Mouse (Mus musculus) heart, embryonic 13.5 days (tissue): ENCODE results near the gene Ccna1. TPM values are rescaled to one million over a fixed set of nuclear protein-coding genes. Genes with fewer than 3 reads are reported as not detected.

Experiments used
- ATAC-seq: fragments of 200-750 bp; cut with Nextera tagmentation; 2 replicates; pipeline ENCODE4 v1.8.0; 2017; ENCODE audit warnings: moderate TSS enrichment; ENCODE audit not compliant: insufficient number of reproducible peaks, low FRiP score, low TSS enrichment; ENCODE audit errors: extremely low read depth
- H3K27ac ChIP-seq: fragments of 300-500 bp; sonication (generic); replicated peaks from 2 replicates; pipeline ENCODE4 v1.5.1; 2015; ENCODE audit warnings: moderate library complexity, mild to moderate bottlenecking, inconsistent platforms
- H3K27me3 ChIP-seq: fragments of 300-500 bp; sonication (generic); replicated peaks from 2 replicates; pipeline ENCODE4 v1.6.1; 2015; ENCODE audit warnings: mild to moderate bottlenecking, inconsistent platforms
- H3K36me3 ChIP-seq: fragments of 300-500 bp; sonication (generic); 2 replicates; pipeline ENCODE4 v1.6.1; 2015; ENCODE audit warnings: mild to moderate bottlenecking, inconsistent platforms
- H3K4me1 ChIP-seq: fragments of 300-500 bp; sonication (generic); 2 replicates; pipeline ENCODE4 v1.6.1; 2015; ENCODE audit warnings: inconsistent platforms
- H3K4me2 ChIP-seq: fragments of 300-500 bp; sonication (generic); 2 replicates; pipeline ENCODE4 v1.6.1; 2015; ENCODE audit warnings: inconsistent platforms, mild to moderate bottlenecking, moderate library complexity
- H3K4me3 ChIP-seq: fragments of 300-500 bp; sonication (generic); 2 replicates; pipeline ENCODE4 v1.5.1; 2015; ENCODE audit warnings: moderate library complexity, mild to moderate bottlenecking, inconsistent platforms
- H3K9ac ChIP-seq: fragments of 300-500 bp; sonication (generic); 2 replicates; pipeline ENCODE4 v1.6.1; 2015; ENCODE audit warnings: inconsistent platforms, mild to moderate bottlenecking, moderate library complexity
- H3K9me3 ChIP-seq: fragments of 300-500 bp; sonication (generic); 2 replicates; pipeline ENCODE4 v1.6.1; 2016; ENCODE audit warnings: inconsistent platforms
- WGBS: fragments of 180-500 bp; shearing (Covaris S2); methylation state at CpG from one replicate; pipeline ENCODE4 v1.1.7; 2015; ENCODE audit warnings: mixed read lengths; 5-methylcytosine and 5-hydroxymethylcytosine counted together
- polyA plus RNA-seq: library from polyadenylated mRNA; unstranded; fragments of >200 nt; fragmentation: Nextera tagmentation; extraction: Ambion mirVana; gene quantifications from 2 replicates; pipeline ENCODE4 v1.2.1, GENCODE M21; 2015

Gene Ccna1
- polyA plus RNA-seq, result 0.96 and 1.6 TPM in 2 replicates

GRCm38 (mm10) chr3:55055038-55055746, at the start of gene Ccna1:
Gene Ccna1, minus strand, starts transcription at chr3:55055501.
- H3K4me3 ChIP-seq, result peak within 1 kb of the TSS; percentile 67
- H3K9ac ChIP-seq, result peak within 1 kb of the TSS; percentile 75
- no peaks in the 10 kb centered on the region for H3K36me3 ChIP-seq
- H3K27ac ChIP-seq, result no peak within 1 kb of the TSS
- under 1% methylated on average over 69 of the region's 73 CpGs for WGBS
- H3K4me2 ChIP-seq, result peak within 1 kb of the TSS; percentile 98
- peaks cover 13% of the 10 kb centered on the region for H3K4me1 ChIP-seq
- no peaks in the 10 kb centered on the region for H3K9me3 ChIP-seq
- peak; percentile 68; the same call in 1 of the 2 replicates for ATAC-seq
- peaks cover 71% of the 10 kb centered on the region for H3K27me3 ChIP-seq

- ATAC-seq, result no peak
- no peak overlapping the region for H3K4me2 ChIP-seq
- H3K4me1 ChIP-seq, result peaks cover 29% of the 10 kb centered on the region
- H3K27me3 ChIP-seq, result no peaks in the 10 kb centered on the region
- H3K9me3 ChIP-seq, result no peaks in the 10 kb centered on the region
- H3K4me3 ChIP-seq, result no peak overlapping the region
- H3K9ac ChIP-seq, result no peak overlapping the region
- no peak overlapping the region for H3K27ac ChIP-seq
- H3K36me3 ChIP-seq, result no peaks in the 10 kb centered on the region
Observed at GRCm38 (mm10) chr3:55101092-55101491, 45.8 kb upstream of the Ccna1 start.

- no peaks in the 10 kb centered on the region for H3K36me3 ChIP-seq
- peaks cover 25% of the 10 kb centered on the region for H3K4me1 ChIP-seq
- 70% methylated on average over 11 of the region's 11 CpGs for WGBS
- H3K9ac ChIP-seq, result no peak overlapping the region
- H3K27ac ChIP-seq, result no peak overlapping the region
- ATAC-seq, result no peak
- no peaks in the 10 kb centered on the region for H3K27me3 ChIP-seq
- no peak overlapping the region for H3K4me3 ChIP-seq
- H3K4me2 ChIP-seq, result no peak overlapping the region
- H3K9me3 ChIP-seq, result no peaks in the 10 kb centered on the region
Observed at GRCm38 (mm10) chr3:55098990-55099389, 43.7 kb upstream of the Ccna1 start.

GRCm38 (mm10) chr3:55098014-55098413, 42.7 kb upstream of the Ccna1 start:
- no peak overlapping the region for H3K27ac ChIP-seq
- H3K9ac ChIP-seq, result no peak overlapping the region
- no peaks in the 10 kb centered on the region for H3K27me3 ChIP-seq
- peaks cover 25% of the 10 kb centered on the region for H3K4me1 ChIP-seq
- no peak overlapping the region for H3K4me2 ChIP-seq
- H3K9me3 ChIP-seq, result no peaks in the 10 kb centered on the region
- no peak overlapping the region for H3K4me3 ChIP-seq
- H3K36me3 ChIP-seq, result no peaks in the 10 kb centered on the region
- no peak for ATAC-seq
- 55% methylated on average over 2 of the region's 2 CpGs for WGBS

- Histone ChIP-seq H3K4me3 (no peak overlapping the region), H3K9me3 (no peaks in the 10 kb centered on the region), H3K9ac (no peak overlapping the region), H3K27ac (no peak overlapping the region), H3K4me1 (peaks cover 25% of the 10 kb centered on the region), H3K4me2 (no peak overlapping the region), H3K36me3 (no peaks in the 10 kb centered on the region), H3K27me3 (no peaks in the 10 kb centered on the region)
- 86% methylated on average over 2 of the region's 2 CpGs for WGBS
- no peak for ATAC-seq
Observed at GRCm38 (mm10) chr3:55097186-55097585, 41.9 kb upstream of the Ccna1 start.

- Histone ChIP-seq H3K27ac (peak overlapping the region; percentile 55), H3K4me3 (no peak overlapping the region), H3K9me3 (no peaks in the 10 kb centered on the region), H3K4me1 (peaks cover 25% of the 10 kb centered on the region), H3K27me3 (no peaks in the 10 kb centered on the region), H3K36me3 (no peaks in the 10 kb centered on the region), H3K4me2 (0 out of 2 replicates have a peak overlapping the region, but pooled peaks have one; percentile 32), H3K9ac (no peak overlapping the region)
- no peak for ATAC-seq
- 37% methylated on average over 2 of the region's 2 CpGs for WGBS
Observed at GRCm38 (mm10) chr3:55096655-55097005, 41.3 kb upstream of the Ccna1 start.

GRCm38 (mm10) chr3:55095968-55096654, 40.8 kb upstream of the Ccna1 start:
- WGBS, result 42% methylated on average over 8 of the region's 8 CpGs
- no peak overlapping the region for H3K9ac ChIP-seq
- H3K4me3 ChIP-seq, result no peak overlapping the region
- H3K27ac ChIP-seq, result peak overlapping the region; percentile 55
- peak overlapping the region; percentile 32; the same call in 1 of the 2 replicates for H3K4me2 ChIP-seq
- H3K27me3 ChIP-seq, result no peaks in the 10 kb centered on the region
- peaks cover 25% of the 10 kb centered on the region for H3K4me1 ChIP-seq
- H3K9me3 ChIP-seq, result no peaks in the 10 kb centered on the region
- H3K36me3 ChIP-seq, result no peaks in the 10 kb centered on the region
- ATAC-seq, result no peak; the same call in 1 of the 2 replicates

GRCm38 (mm10) chr3:55093161-55093560, 37.9 kb upstream of the Ccna1 start:
- Histone ChIP-seq H3K27ac (no peak overlapping the region), H3K9ac (no peak overlapping the region), H3K4me2 (no peak overlapping the region), H3K36me3 (no peaks in the 10 kb centered on the region), H3K4me3 (no peak overlapping the region), H3K4me1 (peaks cover 35% of the 10 kb centered on the region), H3K9me3 (no peaks in the 10 kb centered on the region), H3K27me3 (no peaks in the 10 kb centered on the region)
- 40% methylated on average over 1 of the region's 1 CpGs for WGBS
- no peak for ATAC-seq

GRCm38 (mm10) chr3:55089291-55089690, 34.0 kb upstream of the Ccna1 start:
- H3K4me3 ChIP-seq, result no peak overlapping the region
- no peak for ATAC-seq
- WGBS, result 53% methylated on average over 4 of the region's 4 CpGs

GRCm38 (mm10) chr3:55088843-55089242, 33.5 kb upstream of the Ccna1 start:
- Histone ChIP-seq H3K36me3 (no peaks in the 10 kb centered on the region), H3K4me3 (no peak overlapping the region), H3K4me1 (peaks cover 10% of the 10 kb centered on the region; the same call in 1 of the 2 replicates), H3K9ac (no peak overlapping the region), H3K4me2 (no peak overlapping the region), H3K27me3 (no peaks in the 10 kb centered on the region), H3K27ac (no peak overlapping the region; the same call in 1 of the 2 replicates), H3K9me3 (no peaks in the 10 kb centered on the region)
- 69% methylated on average over 3 of the region's 3 CpGs for WGBS
- no peak for ATAC-seq

More at GRCm38 (mm10) chr3:55089291-55089690, 34.0 kb upstream of the Ccna1 start:
- no peak overlapping the region; the same call in 1 of the 2 replicates for H3K27ac ChIP-seq
- H3K36me3 ChIP-seq, result no peaks in the 10 kb centered on the region
- no peak overlapping the region for H3K9ac ChIP-seq
- peaks cover 10% of the 10 kb centered on the region; the same call in 1 of the 2 replicates for H3K4me1 ChIP-seq
- no peaks in the 10 kb centered on the region for H3K9me3 ChIP-seq
- H3K4me2 ChIP-seq, result no peak overlapping the region
- H3K27me3 ChIP-seq, result no peaks in the 10 kb centered on the region

- H3K27ac ChIP-seq, result no peak overlapping the region
- no peak overlapping the region for H3K4me3 ChIP-seq
- no peaks in the 10 kb centered on the region for H3K27me3 ChIP-seq
- no peak overlapping the region for H3K9ac ChIP-seq
- no peak overlapping the region for H3K4me2 ChIP-seq
- no peaks in the 10 kb centered on the region for H3K9me3 ChIP-seq
- H3K4me1 ChIP-seq, result peaks cover 10% of the 10 kb centered on the region; the same call in 1 of the 2 replicates
- no peaks in the 10 kb centered on the region for H3K36me3 ChIP-seq
- ATAC-seq, result no peak
- 66% methylated on average over 4 of the region's 4 CpGs for WGBS
Observed at GRCm38 (mm10) chr3:55088359-55088758, 33.1 kb upstream of the Ccna1 start.
